Mouse (Mus musculus): Measurements from ENCODE around the gene Rnf43.
A peak's percentile ranks its signal among the peaks of the same experiment; 100 is the strongest.

Gene Rnf43

GRCm38 (mm10) chr11:87715999-87716398 lies 53.5 kb downstream of the Rnf43 start:
- no peak for DNase-seq

DNA sequence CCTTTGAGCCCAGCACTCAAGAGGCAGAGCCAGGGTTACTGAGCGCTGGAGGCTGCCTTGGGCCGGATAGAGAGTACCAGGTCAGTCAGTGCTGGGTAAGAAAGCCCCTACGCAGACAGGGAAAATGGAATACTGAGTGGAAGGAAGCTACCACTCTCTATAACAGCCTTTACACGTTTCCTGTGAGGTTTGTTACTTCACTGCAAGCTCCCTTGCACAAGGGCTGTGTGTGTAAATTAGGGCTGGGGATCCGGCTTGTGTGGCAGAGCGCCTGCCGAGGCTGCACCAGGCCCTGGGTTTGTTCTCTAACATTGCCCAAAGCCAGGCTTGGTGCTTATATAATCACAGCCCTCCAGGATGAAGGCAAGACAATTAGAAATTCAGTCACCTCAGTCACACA lies 57.0 kb downstream of the Rnf43 start:
- no peak for DNase-seq

- no peak for DNase-seq
Measured at GRCm38 (mm10) chr11:87720324-87720723, 57.8 kb downstream of the Rnf43 start.

- DNase-seq: no peak
Measured at GRCm38 (mm10) chr11:87720839-87721238, 58.3 kb downstream of the Rnf43 start.

DNA sequence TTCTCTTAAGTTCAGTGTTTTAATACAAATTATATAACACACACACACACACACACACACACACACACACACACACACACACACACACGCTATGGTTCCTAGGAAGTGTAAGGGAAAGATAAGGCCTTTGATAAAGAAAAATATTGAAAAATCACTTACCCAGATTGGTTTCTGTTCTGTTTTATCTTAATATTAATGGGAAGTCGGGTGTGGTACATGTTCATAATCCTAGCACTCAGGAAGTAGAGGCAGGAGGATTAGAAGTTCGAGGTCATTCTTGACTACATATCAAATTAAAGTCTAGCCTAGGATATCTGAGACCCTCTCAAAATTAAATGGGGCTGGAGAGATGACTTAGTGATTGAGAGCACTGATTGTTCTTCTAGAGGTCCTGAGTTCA lies 59.6 kb downstream of the Rnf43 start:
- DNase-seq: no peak

GRCm38 (mm10) chr11:87722891-87723290 lies 60.4 kb downstream of the Rnf43 start:
- no peak for DNase-seq

DNA sequence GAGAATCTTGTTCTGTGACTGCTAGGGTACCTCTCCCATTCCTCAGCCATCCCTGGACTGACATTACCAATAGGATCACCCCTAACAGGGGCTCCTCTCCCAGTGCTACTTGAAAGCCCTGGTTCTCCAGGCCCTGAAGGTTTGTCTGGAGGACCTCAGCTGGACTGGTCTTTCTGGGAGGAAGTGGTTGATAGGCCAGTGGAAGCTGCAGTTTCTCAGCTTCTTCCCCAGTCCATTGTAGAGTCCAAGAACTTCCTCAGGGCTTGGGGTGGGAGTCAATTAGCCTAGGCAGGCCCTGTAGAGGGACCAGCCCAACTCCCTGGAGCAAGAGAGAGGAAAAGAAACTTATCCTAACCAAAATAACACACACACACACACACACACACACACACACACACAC lies 63.0 kb downstream of the Rnf43 start:
- DNase-seq: no peak

DNA sequence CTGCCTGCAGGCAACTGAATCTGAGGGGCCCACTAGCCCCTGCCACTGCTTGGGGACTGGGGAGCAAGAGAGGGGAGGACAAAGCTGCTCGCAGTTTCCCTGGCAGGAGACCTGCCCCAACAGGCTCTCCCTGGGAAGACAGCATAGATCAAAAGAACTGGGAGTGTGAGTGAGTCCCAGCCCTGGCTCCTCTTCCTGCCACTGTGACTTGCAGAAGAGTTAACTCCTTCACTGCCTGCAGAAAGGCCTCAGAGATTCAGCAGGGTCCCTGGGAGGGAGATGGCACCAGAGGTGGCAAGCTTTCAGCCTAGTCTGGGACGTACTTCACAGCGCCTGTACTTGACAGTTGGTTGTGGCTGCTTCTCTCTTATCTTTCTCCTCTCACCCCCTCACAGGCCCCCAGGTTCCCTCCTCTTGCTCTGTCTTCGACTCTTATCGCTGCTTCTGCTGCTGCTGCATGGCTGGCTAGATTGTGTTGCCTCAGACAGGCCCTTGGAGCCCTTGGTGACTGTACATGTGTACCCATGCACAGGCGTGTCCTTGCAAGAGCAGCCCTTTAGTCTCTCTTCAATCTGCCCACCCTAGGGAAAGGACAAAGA lies 63.5 kb downstream of the Rnf43 start:
- no peak for DNase-seq

DNA sequence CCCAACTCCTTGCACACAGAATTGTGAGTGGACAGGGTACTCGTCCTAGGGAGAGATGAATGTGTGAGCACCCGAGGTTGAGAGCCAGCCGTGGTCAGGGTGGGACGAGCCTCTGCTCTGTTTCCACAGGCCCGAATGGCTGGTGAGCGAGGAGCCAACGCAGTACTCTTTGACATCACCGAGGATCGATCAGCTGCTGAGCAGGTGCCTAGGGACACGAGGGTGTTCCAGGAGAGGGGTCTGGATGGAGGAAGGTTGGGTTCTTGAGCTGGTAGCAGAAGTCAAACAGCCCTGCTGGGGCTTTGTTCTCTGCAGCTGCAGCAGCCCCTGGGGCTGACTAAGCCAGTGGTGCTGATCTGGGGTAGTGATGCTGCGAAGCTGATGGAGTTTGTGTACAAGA lies 64.5 kb downstream of the Rnf43 start:
- no peak for DNase-seq

- DNase-seq: no peak
Measured at GRCm38 (mm10) chr11:87727471-87727870, 64.9 kb downstream of the Rnf43 start.

DNA sequence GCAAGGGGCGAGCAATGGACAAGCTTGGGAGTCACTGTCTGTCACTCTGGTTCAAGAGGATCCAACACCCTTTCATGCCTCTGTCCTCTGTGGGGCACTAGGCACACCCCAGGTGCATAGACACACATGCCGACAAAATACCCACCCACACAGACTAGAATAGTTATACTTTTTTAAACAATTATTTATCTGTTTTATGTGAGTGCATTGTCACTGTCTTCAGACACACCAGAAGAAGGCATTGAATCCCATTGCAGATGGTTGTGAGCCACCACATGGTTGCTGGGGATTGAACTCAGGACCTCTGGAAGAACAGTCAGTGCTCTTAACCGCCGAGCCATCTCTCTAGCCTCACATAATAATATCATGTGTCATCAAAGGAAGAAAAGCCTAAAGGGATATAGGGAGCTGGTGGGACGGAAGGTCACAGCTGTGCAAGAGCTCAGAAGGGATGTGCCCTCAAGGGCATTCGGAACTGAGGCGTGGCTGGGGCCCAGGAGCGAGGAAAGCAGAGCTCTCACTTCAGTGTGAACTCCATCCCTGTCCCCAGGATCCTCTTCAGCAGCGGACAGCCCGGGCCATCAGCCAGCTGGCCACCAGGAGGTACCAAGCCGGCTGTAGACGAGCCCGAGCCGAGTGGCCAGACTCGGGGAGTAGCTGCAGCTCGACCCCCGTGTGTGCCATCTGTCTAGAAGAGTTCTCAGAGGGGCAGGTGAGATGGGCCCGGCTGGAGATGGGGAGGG lies 66.5 kb downstream of the Rnf43 start:
- no peak for DNase-seq

DNA sequence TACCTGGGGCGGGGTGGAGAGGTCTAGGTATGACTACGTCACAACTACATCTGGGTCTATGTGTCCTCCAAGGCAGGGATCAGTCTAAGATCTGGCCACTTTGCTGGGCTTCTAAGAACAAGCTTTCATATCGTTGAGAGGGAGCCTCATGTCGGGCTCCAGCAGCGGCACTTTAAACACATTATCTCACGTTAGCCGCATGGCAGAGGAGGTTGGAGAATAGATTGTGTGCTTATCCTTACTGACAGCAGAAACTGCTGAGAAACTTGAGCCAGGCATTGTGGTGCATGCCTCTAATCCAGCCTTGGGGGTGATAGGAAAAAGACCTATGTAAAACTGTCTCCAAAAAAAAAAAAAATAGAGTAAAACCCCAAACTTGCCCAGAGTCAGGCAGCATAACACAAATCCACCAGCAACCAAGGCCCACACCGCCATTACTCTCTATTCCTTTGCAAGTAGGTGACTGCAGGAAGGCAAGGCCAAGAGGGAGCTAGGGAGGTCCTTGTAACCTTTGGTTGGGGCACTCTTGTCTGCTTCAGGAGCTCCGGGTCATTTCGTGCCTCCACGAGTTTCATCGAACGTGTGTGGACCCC lies 67.2 kb downstream of the Rnf43 start:
- DNase-seq: no peak

GRCm38 (mm10) chr11:87730652-87731310 lies 68.3 kb downstream of the Rnf43 start:
- DNase-seq: no peak

DNA sequence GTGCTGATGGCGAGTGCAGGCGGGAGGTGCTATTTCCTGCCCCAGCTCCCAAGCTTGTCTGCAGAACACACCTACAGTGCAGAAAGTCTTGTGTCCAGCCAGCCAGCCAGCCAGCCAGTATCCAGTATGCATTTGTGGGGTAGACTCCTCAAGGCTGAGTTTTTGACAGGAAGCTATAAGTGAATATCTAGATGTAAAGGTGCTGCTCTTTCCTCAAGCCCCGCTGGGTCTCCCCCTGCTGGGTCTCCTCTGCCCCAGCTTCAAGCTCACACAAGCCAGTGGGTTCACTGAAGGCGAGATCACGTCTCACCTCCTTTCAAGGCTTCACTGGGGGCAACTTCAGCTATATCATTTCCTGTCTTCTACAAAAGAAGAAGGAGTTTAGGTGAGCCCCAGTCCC lies 71.8 kb downstream of the Rnf43 start:
- DNase-seq: no peak

DNA sequence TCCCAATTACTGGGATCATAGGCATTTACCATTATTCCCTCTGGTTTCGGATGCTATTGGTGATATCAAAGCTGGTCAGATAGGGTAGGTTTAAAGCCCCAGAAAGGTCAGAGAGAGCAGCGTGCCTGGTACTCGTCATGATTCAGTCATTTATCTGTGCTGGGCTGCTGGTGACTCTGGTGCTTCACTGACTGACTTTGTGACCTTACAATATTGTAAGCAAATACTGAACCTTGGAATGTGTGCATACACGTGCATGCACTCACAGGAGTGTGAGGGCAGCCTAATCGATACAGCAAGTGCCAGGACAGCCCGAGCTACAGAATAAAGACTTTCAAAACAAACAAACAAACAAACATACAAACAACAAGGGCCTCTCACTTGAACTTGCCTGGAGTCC lies 73.2 kb downstream of the Rnf43 start:
- DNase-seq: no peak

DNA sequence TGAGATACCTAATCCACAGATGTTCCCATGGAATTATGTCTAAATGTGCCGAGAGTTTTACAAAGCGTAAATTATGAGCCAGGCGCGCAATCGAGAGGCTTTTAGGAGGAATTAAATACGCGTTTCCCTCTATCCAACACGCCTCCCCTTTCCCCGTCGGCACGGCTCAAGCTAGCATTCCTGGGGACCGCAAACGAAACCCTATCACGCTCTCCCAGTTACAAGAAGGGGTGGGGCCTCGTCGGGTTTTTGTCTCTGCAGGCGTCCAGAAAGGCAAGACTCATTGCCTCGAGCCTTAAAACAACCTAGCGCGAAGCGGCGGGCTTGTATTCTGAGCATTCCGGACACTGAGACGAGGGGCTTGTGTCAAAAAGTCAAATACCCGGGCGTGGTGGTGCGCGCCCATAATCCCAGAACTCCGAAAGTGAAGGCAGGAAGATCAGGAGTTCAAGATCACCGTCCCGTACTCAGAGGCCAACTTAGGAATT lies 74.2 kb downstream of the Rnf43 start:
- DNase-seq: peak; percentile 39 to 57

DNA sequence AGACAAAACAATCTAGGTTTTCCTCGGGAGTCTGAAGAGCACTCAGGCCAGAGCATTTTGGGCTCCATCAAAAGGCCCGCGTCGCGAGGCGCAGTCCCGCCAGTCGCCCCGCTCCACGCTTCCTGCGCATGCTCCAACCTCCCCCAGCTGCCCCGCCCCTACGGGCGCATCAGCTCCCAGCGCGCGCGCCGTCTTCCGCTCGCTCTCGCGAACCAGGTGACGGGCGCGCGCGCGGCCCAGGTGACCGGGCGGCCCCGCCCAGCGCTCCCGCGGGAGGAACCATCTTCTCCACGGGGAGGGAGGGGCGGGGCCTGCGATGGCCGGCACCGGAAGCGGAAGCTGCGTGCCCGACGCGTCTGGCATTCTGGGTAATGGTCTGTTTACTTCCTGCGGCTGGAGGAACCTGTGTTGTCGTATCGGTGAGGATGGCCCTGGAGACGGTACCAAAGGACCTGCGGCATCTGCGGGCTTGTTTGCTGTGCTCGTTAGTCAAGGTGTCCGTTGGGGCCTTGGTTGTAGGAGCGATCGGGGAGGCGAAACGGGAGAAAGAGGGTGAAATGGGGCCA lies 74.7 kb downstream of the Rnf43 start, which contains the start of gene Supt4a:
Gene Supt4a, plus strand, starts transcription at position 378 of the 566 bp plus-strand sequence.
- peak; percentile 94 to 95 for DNase-seq

- no peak for DNase-seq
Measured at GRCm38 (mm10) chr11:87743691-87744090, 81.2 kb downstream of the Rnf43 start.

DNA sequence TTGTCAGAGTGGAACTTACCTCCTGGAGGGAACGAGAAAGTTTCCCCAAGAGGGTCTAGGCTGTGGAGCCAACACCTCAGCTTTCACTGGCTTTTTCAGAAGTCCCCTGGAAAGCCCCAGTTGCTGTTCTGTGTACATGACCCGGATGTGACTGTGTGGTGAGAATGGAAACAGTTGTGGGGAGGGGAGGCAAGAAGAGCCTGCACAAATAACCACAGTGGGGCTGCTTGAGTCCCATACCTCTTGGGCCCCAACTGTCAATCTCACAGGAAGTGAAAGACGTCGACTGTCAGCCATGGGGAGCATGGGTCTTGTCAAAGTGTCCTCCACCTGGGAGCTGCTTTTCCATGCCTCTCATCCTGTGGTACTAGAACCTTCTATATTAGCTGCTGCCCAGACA lies 82.4 kb downstream of the Rnf43 start:
- DNase-seq: no peak

- DNase-seq: no peak
Measured at GRCm38 (mm10) chr11:87745632-87746555, 83.4 kb downstream of the Rnf43 start.

DNA sequence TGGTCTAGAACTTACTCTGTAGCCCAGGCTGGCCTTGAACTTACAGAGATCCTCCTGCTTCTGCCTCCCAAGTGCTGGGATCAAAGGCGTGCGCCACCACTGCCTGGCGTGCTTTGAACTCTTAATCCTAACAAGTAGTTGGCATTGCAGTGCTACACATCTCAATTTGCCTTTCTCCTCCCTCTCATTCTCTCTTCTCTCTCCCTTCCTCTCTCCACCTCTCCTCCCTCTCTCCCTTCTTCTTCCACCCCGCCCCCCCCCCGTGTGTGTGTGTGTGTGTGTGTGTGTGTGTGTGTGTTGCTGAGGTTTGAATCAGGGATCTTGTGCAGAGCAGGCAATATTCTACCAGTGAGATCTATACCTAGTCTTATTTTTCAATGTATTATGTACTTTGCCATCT lies 84.8 kb downstream of the Rnf43 start:
- no peak for DNase-seq

- DNase-seq: no peak
Measured at GRCm38 (mm10) chr11:87747716-87748115, 85.2 kb downstream of the Rnf43 start.
